Mouse (Mus musculus): ENCODE data around the gene Pced1a.

DNA sequence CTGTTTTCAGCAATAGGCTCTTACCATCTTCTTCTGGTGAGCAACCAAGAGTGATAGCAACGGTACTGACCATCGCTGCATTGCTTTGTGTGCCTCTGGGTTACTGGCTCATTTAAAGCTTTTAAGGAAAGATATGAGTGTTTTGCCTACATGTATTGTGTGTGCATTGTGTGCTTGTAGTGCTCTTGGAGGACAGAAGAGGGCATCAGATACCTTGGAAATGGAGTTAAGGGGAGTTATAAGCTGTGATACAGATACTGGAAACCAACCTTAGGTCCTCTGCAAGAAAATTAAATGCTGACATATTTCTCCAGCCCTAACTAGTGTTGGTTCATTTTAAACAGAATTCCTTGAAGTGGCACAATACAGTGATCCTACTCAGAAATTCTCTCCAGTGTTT is 35.7 kb downstream of the Pced1a start:
- TF ChIP-seq TAL1 (IDR thresholded peaks at IDR 0.05; ENCODE audit: low read length) (no peak), GATA1 (IDR thresholded peaks at IDR 0.05; ENCODE audit: low read length) (no peak)

All from erythroblast, embryonic 14.5 days (primary cell).